Comparison of ENCODE assay signal across 24 mouse cellular contexts in the genomic region with DNA sequence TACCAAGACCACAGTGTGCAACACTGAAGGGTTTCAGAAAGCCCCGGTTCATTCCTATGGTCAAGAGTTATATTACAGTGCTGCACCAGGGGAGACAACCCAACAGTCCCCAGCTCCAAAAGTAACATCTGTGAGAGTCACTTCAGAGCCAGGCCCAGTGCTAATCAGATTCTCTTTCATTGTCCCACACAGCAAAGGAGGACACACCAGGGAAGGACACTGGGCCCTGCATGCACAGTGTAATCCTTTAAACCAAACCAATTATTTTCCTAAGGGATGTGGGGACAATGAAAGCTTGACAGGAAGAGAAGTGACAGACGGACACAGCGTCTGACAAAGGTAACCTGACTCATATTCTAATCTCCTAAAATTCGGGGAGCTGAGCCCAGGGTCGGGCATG. TPM values are rescaled to one million over a fixed set of nuclear protein-coding genes. Genes with fewer than 3 reads are reported as not detected.
DNase-seq lines count a peak whose midpoint lies in the region; ATAC-seq and TF ChIP-seq lines count a peak whose summit lies in the region.
"Had no signal": no experiment of that assay in that cellular context is flagged by ENCODE, and none has a peak within 500 bp of the region (broad histone marks: within the 10 kb centered on the region; RNA-seq: fewer than 3 reads in every experiment).

No protein-coding gene starts in this region.

- H3K27me3 ChIP-seq in midbrain, embryonic 10.5 days (ENCODE audit: low read depth, poor library complexity, severe bottlenecking), result no peaks in the 10 kb centered on the region
- H3K27me3 ChIP-seq in midbrain, postnatal 0 days (ENCODE audit: insufficient read depth, low read length), result no peaks in the 10 kb centered on the region
- no peaks in the 10 kb centered on the region for H3K27me3 ChIP-seq in embryonic facial prominence, embryonic 10.5 days (replicated peaks; ENCODE audit: low read depth, poor library complexity, severe bottlenecking)
- H3K27me3 ChIP-seq: heart, embryonic 15.5 days; liver, embryonic 13.5 days; neural tube, embryonic 12.5 days; Patski; stomach, embryonic 15.5 days had no signal

- WGBS in midbrain, embryonic 10.5 days, result 13% methylated on average over 5 of the region's 5 CpGs
- 38% methylated on average over 5 of the region's 5 CpGs for WGBS in midbrain, postnatal 0 days
- WGBS in embryonic facial prominence, embryonic 10.5 days, result 30% methylated on average over 5 of the region's 5 CpGs

- no peak overlapping the region for H3K4me3 ChIP-seq in gastrocnemius, adult 2 months
- H3K4me3 ChIP-seq in midbrain, embryonic 10.5 days, result no peak overlapping the region
- no peak overlapping the region for H3K4me3 ChIP-seq in midbrain, postnatal 0 days (ENCODE audit: low read depth, low read length)
- no peak overlapping the region for H3K4me3 ChIP-seq in embryonic facial prominence, embryonic 10.5 days
- H3K4me3 ChIP-seq: heart, embryonic 15.5 days; layer of hippocampus, adult 2 months; liver, embryonic 13.5 days; neural tube, embryonic 12.5 days; stomach, embryonic 15.5 days had no signal

- intact Hi-C loops in gastrocnemius, adult 2 months (cut with DNase I), result no loop called here

- no peaks in the 10 kb centered on the region for H3K9me3 ChIP-seq in midbrain, embryonic 10.5 days (replicated peaks)
- no peaks in the 10 kb centered on the region for H3K9me3 ChIP-seq in midbrain, postnatal 0 days (ENCODE audit: low read length)
- no peaks in the 10 kb centered on the region for H3K9me3 ChIP-seq in embryonic facial prominence, embryonic 10.5 days
- H3K9me3 ChIP-seq: heart, embryonic 15.5 days; liver, embryonic 13.5 days; neural tube, embryonic 12.5 days; stomach, embryonic 15.5 days had no signal

- no peak for ATAC-seq in midbrain, postnatal 0 days (ENCODE audit: low FRiP score)
- ATAC-seq: CD4-positive, CD25-positive, alpha-beta regulatory T cell, adult 4 months; intestine, postnatal 0 days; Patski had no signal

- H3K27ac ChIP-seq in gastrocnemius, adult 2 months, result 0 out of 2 replicates have a peak overlapping the region, but pooled peaks have one; percentile 24
- peak overlapping the region; percentile 85 for H3K27ac ChIP-seq in midbrain, embryonic 10.5 days (replicated peaks)
- H3K27ac ChIP-seq in midbrain, postnatal 0 days (ENCODE audit: low read depth, low read length), result no peak overlapping the region
- 0 out of 2 replicates have a peak overlapping the region, but pooled peaks have one; percentile 11 for H3K27ac ChIP-seq in embryonic facial prominence, embryonic 10.5 days (replicated peaks)
- H3K27ac ChIP-seq: heart, embryonic 15.5 days; layer of hippocampus, adult 2 months; liver, embryonic 13.5 days; neural tube, embryonic 12.5 days; stomach, embryonic 15.5 days had no signal

- no peak overlapping the region for H3K4me2 ChIP-seq in midbrain, postnatal 0 days (ENCODE audit: low read depth, low read length, poor library complexity, severe bottlenecking)
- H3K4me2 ChIP-seq: heart, embryonic 15.5 days; liver, embryonic 13.5 days; neural tube, embryonic 12.5 days; stomach, embryonic 15.5 days had no signal

- H3K4me1 ChIP-seq in midbrain, embryonic 10.5 days, result peaks cover 87% of the 10 kb centered on the region
- no peaks in the 10 kb centered on the region; the same call in 1 of the 2 replicates for H3K4me1 ChIP-seq in midbrain, postnatal 0 days (ENCODE audit: insufficient read depth, low read length)
- H3K4me1 ChIP-seq in embryonic facial prominence, embryonic 10.5 days, result peaks cover 66% of the 10 kb centered on the region

- H3K36me3 ChIP-seq in midbrain, embryonic 10.5 days, result no peaks in the 10 kb centered on the region
- no peaks in the 10 kb centered on the region for H3K36me3 ChIP-seq in midbrain, postnatal 0 days (ENCODE audit: insufficient read depth, low read length)
- no peaks in the 10 kb centered on the region for H3K36me3 ChIP-seq in embryonic facial prominence, embryonic 10.5 days (replicated peaks)
- H3K36me3 ChIP-seq: heart, embryonic 15.5 days; liver, embryonic 13.5 days; neural tube, embryonic 12.5 days; stomach, embryonic 15.5 days had no signal

- DNase-seq in gastrocnemius, adult 2 months, result no peak
- no peak for DNase-seq in gastrocnemius, postnatal 10 days
- peak; percentile 44 for DNase-seq in midbrain, embryonic 10.5 days (ENCODE audit: low spot score)
- DNase-seq in midbrain, postnatal 0 days (ENCODE audit: low spot score), result no peak
- DNase-seq in embryonic facial prominence, embryonic 10.5 days (ENCODE audit: low spot score), result no peak
- peak; percentile 71 for DNase-seq in retina, postnatal 1 day
- no peak for DNase-seq in embryo, embryonic 9.5 days (ENCODE audit: extremely low spot score)
- DNase-seq: adrenal gland, postnatal 36 days; cerebellum, adult 9-10 months; heart, postnatal 4 days; kidney, postnatal 25 days; liver, embryonic 13.5 days; lung, adult 2 months; lung, postnatal 14 days; right cerebral cortex, postnatal 4 days; thymus, adult 2 months; thymus, postnatal 4 days had no signal

- no peak overlapping the region for H3K9ac ChIP-seq in midbrain, postnatal 0 days (replicated peaks; ENCODE audit: low read length, poor library complexity, severe bottlenecking)
- H3K9ac ChIP-seq: heart, embryonic 15.5 days; liver, embryonic 13.5 days; neural tube, embryonic 12.5 days; stomach, embryonic 15.5 days had no signal

- no peak for TF ChIP-seq CTCF in gastrocnemius, adult 2 months (IDR thresholded peaks at IDR 0.05)
- TF ChIP-seq CTCF in midbrain, postnatal 0 days (IDR thresholded peaks at IDR 0.05), result no peak

RNA-seq across cellular contexts. Expression of a gene that starts 32.9 kb away (rescaled TPM):
- 1 to 10 TPM; 2.0 to 2.5 TPM for total RNA-seq in gastrocnemius, adult 2 months (2021)
- total RNA-seq in gastrocnemius, postnatal 10 days (2021), result 1 to 10 TPM; 5.2 to 6.6 TPM
- polyA plus RNA-seq in midbrain, embryonic 10.5 days (2016; fragmentation: Nextera tagmentation; extraction: Ambion mirVana), result 5.4 and 6.8 TPM in 2 replicates
- 17.8 and 20.2 TPM in 2 replicates for total RNA-seq in midbrain, postnatal 0 days (2014; rRNA removed)
- 3.4 and 3.9 TPM in 2 replicates for polyA plus RNA-seq in midbrain, postnatal 0 days (2015; fragmentation: Nextera tagmentation; extraction: Ambion mirVana)
- polyA plus RNA-seq in embryonic facial prominence, embryonic 10.5 days (2016; fragmentation: Nextera tagmentation; extraction: Ambion mirVana), result 5.5 and 6.0 TPM in 2 replicates

Comparison
In these comparisons a context has a peak if more than half of its experiments do, and no peak if none do; other contexts are left out.
1. DNase-seq: peak in midbrain, embryonic 10.5 days (single experiment) and retina, postnatal 1 day (single experiment); none in gastrocnemius, adult 2 months (single experiment), gastrocnemius, postnatal 10 days (single experiment), midbrain, postnatal 0 days (single experiment), embryonic facial prominence, embryonic 10.5 days (single experiment) and embryo, embryonic 9.5 days (single experiment).